Mouse (Mus musculus) C2C12 (cell line): ENCODE measurements at regions not wholly inside any gene's neighbourhood (a gene's known extent, or its start where the extent isn't known, plus 50 kb on each side); places are given as distances from the start of the nearest gene placed in this dataset.
"Not testable (repeated sequence)": the region's sequence is repeated elsewhere in the genome, so short reads cannot be mapped to it uniquely, and the experiment has no call there.

ENCODE experiments used
- CEBPB ChIP-seq: IDR thresholded peaks from one replicate; pipeline ENCODE4 v1.6.1; 2011; ENCODE audit warnings: low read depth, mild to moderate bottlenecking, control low read depth, moderate library complexity
- CTCF ChIP-seq: IDR thresholded peaks from one replicate; pipeline ENCODE4 v1.5.1; 2011; ENCODE audit not compliant: control insufficient read depth, insufficient read depth, insufficient read length
- MAX ChIP-seq: IDR thresholded peaks from one replicate; pipeline ENCODE4 v1.6.1; 2011; ENCODE audit warnings: mild to moderate bottlenecking, control low read depth
- MYOD1 ChIP-seq: IDR thresholded peaks from one replicate; pipeline ENCODE4 v1.6.1; 2011; ENCODE audit warnings: low read depth; ENCODE audit not compliant: control insufficient read depth, insufficient read length
- USF1 ChIP-seq: IDR thresholded peaks from one replicate; pipeline ENCODE4 v1.6.1; 2011; ENCODE audit warnings: low read depth, mild to moderate bottlenecking, control low read depth, moderate library complexity

- TF ChIP-seq CTCF, USF1, MAX, CEBPB, MYOD1: not testable (repeated sequence)
Measured at GRCm38 (mm10) chr8:71779824-71780223, 54.3 kb upstream of the Fcho1 start.
